Mouse (Mus musculus): ENCODE measurements around the gene Ralgapa2. TPM values are rescaled to one million over a fixed set of nuclear protein-coding genes. Genes with fewer than 3 reads are reported as not detected.

The Ralgapa2 gene
- polyA plus RNA-seq, 1 experiment: 0.01 TPM

GRCm38 (mm10) chr2:146502578-146503311, 9.4 kb downstream of the Ralgapa2 start:
- no peak overlapping the region for H3K4me3 ChIP-seq (replicated peaks)
- TF ChIP-seq TAL1 (IDR thresholded peaks at IDR 0.05; ENCODE audit: low read length): no peak
- no peak for TF ChIP-seq GATA1 (IDR thresholded peaks at IDR 0.05; ENCODE audit: low read length)
- H3K27me3 ChIP-seq (ENCODE audit: control insufficient read depth): no peaks in the 10 kb centered on the region
- H3K9me3 ChIP-seq (ENCODE audit: control insufficient read depth, low read length): no peaks in the 10 kb centered on the region
- H3K36me3 ChIP-seq (ENCODE audit: control insufficient read depth): no peaks in the 10 kb centered on the region; the same call in 1 of the 2 replicates
- peaks cover 23% of the 10 kb centered on the region for H3K4me1 ChIP-seq (ENCODE audit: control insufficient read depth)

GRCm38 (mm10) chr2:146500067-146500466, 12.1 kb downstream of the Ralgapa2 start:
- H3K9me3 ChIP-seq (ENCODE audit: control insufficient read depth, low read length): no peaks in the 10 kb centered on the region
- H3K4me1 ChIP-seq (ENCODE audit: control insufficient read depth): peaks cover 35% of the 10 kb centered on the region
- no peak overlapping the region for H3K4me3 ChIP-seq (replicated peaks)
- TF ChIP-seq TAL1 (IDR thresholded peaks at IDR 0.05; ENCODE audit: low read length) (no peak), GATA1 (IDR thresholded peaks at IDR 0.05; ENCODE audit: low read length) (no peak)
- no peaks in the 10 kb centered on the region for H3K27me3 ChIP-seq (ENCODE audit: control insufficient read depth)
- H3K36me3 ChIP-seq (ENCODE audit: control insufficient read depth): no peaks in the 10 kb centered on the region; the same call in 1 of the 2 replicates

GRCm38 (mm10) chr2:146499111-146499510, 13.0 kb downstream of the Ralgapa2 start:
- Histone ChIP-seq H3K4me1 (ENCODE audit: control insufficient read depth) (peaks cover 35% of the 10 kb centered on the region), H3K27me3 (ENCODE audit: control insufficient read depth) (no peaks in the 10 kb centered on the region), H3K9me3 (ENCODE audit: control insufficient read depth, low read length) (no peaks in the 10 kb centered on the region), H3K4me3 (replicated peaks) (no peak overlapping the region), H3K36me3 (ENCODE audit: control insufficient read depth) (no peaks in the 10 kb centered on the region; the same call in 1 of the 2 replicates)
- TF ChIP-seq GATA1 (IDR thresholded peaks at IDR 0.05; ENCODE audit: low read length): no peak
- no peak for TF ChIP-seq TAL1 (IDR thresholded peaks at IDR 0.05; ENCODE audit: low read length)

GRCm38 (mm10) chr2:146498298-146498697, 13.8 kb downstream of the Ralgapa2 start:
- H3K4me3 ChIP-seq (replicated peaks): no peak overlapping the region
- no peaks in the 10 kb centered on the region; the same call in 1 of the 2 replicates for H3K36me3 ChIP-seq (ENCODE audit: control insufficient read depth)
- TF ChIP-seq TAL1 (IDR thresholded peaks at IDR 0.05; ENCODE audit: low read length) (no peak), GATA1 (IDR thresholded peaks at IDR 0.05; ENCODE audit: low read length) (no peak)
- H3K9me3 ChIP-seq (ENCODE audit: control insufficient read depth, low read length): no peaks in the 10 kb centered on the region
- H3K27me3 ChIP-seq (ENCODE audit: control insufficient read depth): no peaks in the 10 kb centered on the region
- peaks cover 38% of the 10 kb centered on the region for H3K4me1 ChIP-seq (ENCODE audit: control insufficient read depth)

GRCm38 (mm10) chr2:146496995-146497394, 15.1 kb downstream of the Ralgapa2 start:
- Histone ChIP-seq H3K36me3 (ENCODE audit: control insufficient read depth) (no peaks in the 10 kb centered on the region; the same call in 1 of the 2 replicates), H3K4me3 (replicated peaks) (no peak overlapping the region), H3K9me3 (ENCODE audit: control insufficient read depth, low read length) (no peaks in the 10 kb centered on the region), H3K27me3 (ENCODE audit: control insufficient read depth) (no peaks in the 10 kb centered on the region), H3K4me1 (ENCODE audit: control insufficient read depth) (peaks cover 40% of the 10 kb centered on the region)
- TF ChIP-seq TAL1 (IDR thresholded peaks at IDR 0.05; ENCODE audit: low read length) (no peak), GATA1 (IDR thresholded peaks at IDR 0.05; ENCODE audit: low read length) (no peak)

GRCm38 (mm10) chr2:146495781-146496180, 16.4 kb downstream of the Ralgapa2 start:
- peaks cover 43% of the 10 kb centered on the region for H3K4me1 ChIP-seq (ENCODE audit: control insufficient read depth)
- H3K27me3 ChIP-seq (ENCODE audit: control insufficient read depth): no peaks in the 10 kb centered on the region
- no peaks in the 10 kb centered on the region for H3K9me3 ChIP-seq (ENCODE audit: control insufficient read depth, low read length)
- H3K4me3 ChIP-seq (replicated peaks): no peak overlapping the region
- no peaks in the 10 kb centered on the region; the same call in 1 of the 2 replicates for H3K36me3 ChIP-seq (ENCODE audit: control insufficient read depth)
- no peak for TF ChIP-seq GATA1 (IDR thresholded peaks at IDR 0.05; ENCODE audit: low read length)
- no peak for TF ChIP-seq TAL1 (IDR thresholded peaks at IDR 0.05; ENCODE audit: low read length)

DNA sequence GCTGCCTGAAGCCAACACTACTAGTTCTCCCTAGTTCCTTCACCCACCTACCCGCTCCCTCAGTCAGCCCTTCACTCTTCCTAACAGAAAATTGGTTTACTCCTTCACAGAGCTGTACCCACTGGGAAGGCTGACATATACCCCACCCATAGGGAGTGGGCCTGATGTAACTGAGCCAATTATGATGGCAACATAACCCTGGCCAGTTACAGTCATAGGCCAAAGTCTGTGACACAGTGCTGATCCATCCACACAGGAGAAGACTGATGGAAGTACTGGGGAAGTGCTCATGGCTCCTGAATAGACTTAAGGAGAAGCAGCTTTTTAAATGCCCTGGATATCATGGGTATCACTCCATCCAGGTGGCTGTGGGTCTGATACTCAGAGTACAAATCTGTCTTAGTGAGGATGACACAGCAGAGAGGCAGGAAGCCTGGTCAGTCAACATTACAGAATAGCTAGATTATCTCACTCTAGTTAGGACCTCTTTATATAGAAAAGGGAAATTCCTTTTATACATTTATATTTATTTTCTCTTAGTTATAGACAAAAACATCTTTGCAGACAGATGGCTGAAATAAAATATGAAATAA, 18.7 kb downstream of the Ralgapa2 start:
- H3K27me3 ChIP-seq (ENCODE audit: control insufficient read depth): no peaks in the 10 kb centered on the region
- no peak overlapping the region for H3K4me3 ChIP-seq (replicated peaks)
- H3K9me3 ChIP-seq (ENCODE audit: control insufficient read depth, low read length): no peaks in the 10 kb centered on the region
- TF ChIP-seq TAL1 (IDR thresholded peaks at IDR 0.05; ENCODE audit: low read length) (no peak), GATA1 (IDR thresholded peaks at IDR 0.05; ENCODE audit: low read length) (no peak)
- peaks cover 2% of the 10 kb centered on the region for H3K36me3 ChIP-seq (ENCODE audit: control insufficient read depth)
- peaks cover 29% of the 10 kb centered on the region for H3K4me1 ChIP-seq (ENCODE audit: control insufficient read depth)

DNA sequence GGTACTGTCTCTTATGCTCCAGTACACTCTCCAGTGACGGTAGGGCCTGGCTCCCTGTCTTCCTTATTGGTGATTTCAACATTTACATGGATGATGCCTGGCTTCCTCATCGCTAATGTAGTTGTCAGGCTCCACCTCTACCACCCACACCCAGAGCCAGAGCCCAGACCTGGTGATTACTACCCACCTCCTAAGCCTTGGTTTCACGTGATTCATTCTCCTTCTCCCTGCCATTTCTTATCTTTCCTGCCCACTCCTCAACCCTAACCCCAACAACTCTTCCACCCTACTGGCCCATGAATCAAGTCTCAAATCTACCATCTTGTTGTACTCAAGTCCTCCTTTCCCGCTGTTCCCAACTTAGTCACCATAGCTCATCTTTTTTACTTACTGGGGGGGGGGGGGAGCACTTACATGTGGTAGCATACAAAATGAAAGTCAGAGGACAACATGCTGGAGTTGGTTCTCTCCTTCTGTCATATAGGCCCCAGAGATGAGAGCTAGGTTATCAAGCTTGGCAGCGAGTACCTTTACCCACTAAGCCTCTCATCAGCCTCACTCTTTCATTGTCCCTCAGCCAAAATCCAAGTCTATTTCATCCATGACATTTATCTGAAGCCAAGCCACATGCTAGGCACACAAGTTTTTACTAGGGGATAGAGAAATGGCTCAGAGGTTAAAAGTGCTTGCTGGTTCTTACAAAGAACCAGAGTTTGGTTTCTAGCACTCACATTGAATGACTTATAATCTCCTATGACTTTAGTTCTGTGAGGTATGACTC, 20.1 kb downstream of the Ralgapa2 start:
- H3K4me3 ChIP-seq (replicated peaks): no peak overlapping the region
- H3K36me3 ChIP-seq (ENCODE audit: control insufficient read depth): peaks cover 2% of the 10 kb centered on the region
- no peak for TF ChIP-seq TAL1 (IDR thresholded peaks at IDR 0.05; ENCODE audit: low read length)
- TF ChIP-seq GATA1 (IDR thresholded peaks at IDR 0.05; ENCODE audit: low read length): no peak
- H3K4me1 ChIP-seq (ENCODE audit: control insufficient read depth): peaks cover 17% of the 10 kb centered on the region
- H3K9me3 ChIP-seq (ENCODE audit: control insufficient read depth, low read length): no peaks in the 10 kb centered on the region
- no peaks in the 10 kb centered on the region for H3K27me3 ChIP-seq (ENCODE audit: control insufficient read depth)

DNA sequence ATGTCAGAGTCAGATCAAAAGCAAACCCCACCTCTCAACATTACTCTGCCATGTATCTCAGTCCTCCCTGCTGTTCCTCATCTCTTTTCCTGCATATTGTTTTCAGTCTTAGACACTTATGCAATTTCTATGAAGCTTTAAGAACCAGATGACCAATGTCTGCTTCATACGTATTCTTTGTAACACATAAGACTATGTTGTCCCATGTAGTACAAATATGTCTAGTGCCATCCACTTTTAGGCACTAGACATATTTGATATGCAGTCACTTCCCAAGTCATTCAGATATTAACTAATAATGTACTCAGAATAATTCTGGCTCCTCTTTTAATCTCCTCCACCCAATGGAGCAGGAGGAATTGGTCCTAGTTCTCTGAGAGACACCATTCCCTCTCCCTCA, 21.2 kb downstream of the Ralgapa2 start:
- H3K36me3 ChIP-seq (ENCODE audit: control insufficient read depth): peaks cover 2% of the 10 kb centered on the region
- no peaks in the 10 kb centered on the region for H3K27me3 ChIP-seq (ENCODE audit: control insufficient read depth)
- TF ChIP-seq TAL1 (IDR thresholded peaks at IDR 0.05; ENCODE audit: low read length) (no peak), GATA1 (IDR thresholded peaks at IDR 0.05; ENCODE audit: low read length) (no peak)
- H3K4me3 ChIP-seq (replicated peaks): no peak overlapping the region
- no peaks in the 10 kb centered on the region for H3K9me3 ChIP-seq (ENCODE audit: control insufficient read depth, low read length)
- H3K4me1 ChIP-seq (ENCODE audit: control insufficient read depth): peaks cover 13% of the 10 kb centered on the region

Measured in erythroblast, embryonic 14.5 days (primary cell).